Mouse (Mus musculus) spleen, adult 2 months (tissue): Measurements from ENCODE around the gene Gm3625.

ENCODE experiments used
- CTCF ChIP-seq: fragments of 200-500 bp; IDR thresholded peaks from 2 replicates; pipeline ENCODE4 v1.5.1; 2011; ENCODE audit warnings: mild to moderate bottlenecking, inconsistent platforms; ENCODE audit not compliant: insufficient read depth, insufficient read length, insufficient replicate concordance; ENCODE audit errors: extremely low read depth
- POLR2A ChIP-seq: fragments of 200-500 bp; IDR thresholded peaks from 2 replicates; pipeline ENCODE4 v1.6.1; 2011; ENCODE audit warnings: low read depth, low read length, inconsistent platforms

DNA sequence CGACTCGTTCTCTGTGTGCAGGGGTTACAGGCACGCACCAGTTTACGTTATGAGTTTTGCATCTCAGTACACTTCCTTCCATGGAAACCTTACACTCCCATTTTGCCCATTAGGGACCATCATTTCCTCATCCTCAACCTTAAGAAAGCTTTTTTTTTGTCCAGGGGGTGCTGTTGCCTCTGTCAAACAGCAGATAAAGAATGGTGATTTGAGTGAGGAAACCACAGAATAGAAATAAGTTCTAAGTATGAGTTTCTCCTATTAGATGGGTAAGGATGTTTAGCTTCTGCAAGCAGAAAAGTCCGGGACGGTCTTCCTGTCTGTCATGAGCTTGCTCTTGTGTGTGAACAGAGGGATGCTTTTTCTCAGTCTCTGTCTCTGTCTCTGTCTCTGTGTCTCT is 702 bp downstream of the Gm3625 start:
- TF ChIP-seq POLR2A, result no peak
- TF ChIP-seq CTCF, result no peak
